Mouse (Mus musculus): ENCODE measurements around the gene 2410131K14Rik.

DNA sequence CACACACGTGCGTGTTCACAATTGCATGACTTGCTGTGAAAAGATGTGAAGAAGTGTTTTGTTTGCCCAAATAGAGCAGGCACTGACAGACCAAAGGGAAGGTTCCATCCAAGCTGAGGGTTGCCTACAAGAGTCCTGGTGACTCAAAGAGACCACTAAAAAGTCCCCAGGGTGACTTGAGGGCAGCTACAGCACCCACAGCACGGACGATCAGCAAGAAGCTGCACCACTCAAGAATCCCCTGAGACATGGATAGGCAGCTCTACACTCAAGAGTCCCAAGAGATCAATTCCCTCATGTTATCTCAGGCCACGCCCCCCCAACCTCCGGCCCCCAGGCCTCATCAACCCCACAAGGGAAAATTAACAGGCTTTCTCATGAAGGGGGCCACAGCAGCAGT lies 65.4 kb downstream of the 2410131K14Rik start:
- no peak for TF ChIP-seq CTCF (IDR thresholded peaks at IDR 0.05)
- TF ChIP-seq POLR2A (IDR thresholded peaks at IDR 0.05; ENCODE audit: insufficient read depth, low read depth, low read length): no peak
- TF ChIP-seq EP300 (IDR thresholded peaks at IDR 0.05; ENCODE audit: insufficient read depth, low read depth, low read length): no peak
